Mouse (Mus musculus) activated CD4-positive, CD25-positive, alpha-beta regulatory T cell, adult 4 months (primary cell): ENCODE measurements around the gene Psat1. TPM values are rescaled to one million over a fixed set of nuclear protein-coding genes. Genes with fewer than 3 reads are reported as not detected.

Source experiments
- ATAC-seq: one replicate; pipeline ENCODE4 v1.8.0; 2017
- polyA plus RNA-seq, 2 experiments: library from polyadenylated mRNA; unstranded; fragments of 100-300 nt; shearing (Covaris generic); gene quantifications; one replicate each; pipeline ENCODE4 v1.2.1; 2017

The Psat1 gene
- polyA plus RNA-seq, 2 experiments from 2014 or later = 59.0 to 61.6 TPM

- ATAC-seq = peak; percentile 53
Observed at GRCm38 (mm10) chr19:15924181-15924865, 22.8 kb downstream of the Psat1 start.

- ATAC-seq = no peak
Observed at GRCm38 (mm10) chr19:15923426-15923825, 23.7 kb downstream of the Psat1 start.

- ATAC-seq = no peak
Observed at GRCm38 (mm10) chr19:15919336-15919735, 27.8 kb downstream of the Psat1 start.

- no peak for ATAC-seq
Observed at GRCm38 (mm10) chr19:15918111-15918510, 29.0 kb downstream of the Psat1 start.

GRCm38 (mm10) chr19:15913249-15913997 is 33.7 kb downstream of the Psat1 start:
- no peak for ATAC-seq

GRCm38 (mm10) chr19:15911441-15911840 is 35.7 kb downstream of the Psat1 start:
- no peak for ATAC-seq

GRCm38 (mm10) chr19:15910987-15911386 is 36.1 kb downstream of the Psat1 start:
- ATAC-seq = no peak

- no peak for ATAC-seq
Observed at GRCm38 (mm10) chr19:15910488-15910887, 36.6 kb downstream of the Psat1 start.

GRCm38 (mm10) chr19:15908016-15908415 is 39.1 kb downstream of the Psat1 start:
- no peak for ATAC-seq

- no peak for ATAC-seq
Observed at GRCm38 (mm10) chr19:15904734-15905133, 42.4 kb downstream of the Psat1 start.

GRCm38 (mm10) chr19:15903508-15904480 is 43.3 kb downstream of the Psat1 start:
- no peak for ATAC-seq

GRCm38 (mm10) chr19:15895681-15896080 is 51.5 kb downstream of the Psat1 start:
- ATAC-seq = no peak

- ATAC-seq = no peak
Observed at GRCm38 (mm10) chr19:15892146-15892545, 55.0 kb downstream of the Psat1 start.

GRCm38 (mm10) chr19:15888466-15888865 is 58.7 kb downstream of the Psat1 start:
- no peak for ATAC-seq

GRCm38 (mm10) chr19:15882705-15883426 is 64.3 kb downstream of the Psat1 start:
- ATAC-seq = peak; percentile 80

- ATAC-seq = no peak
Observed at GRCm38 (mm10) chr19:15880731-15881130, 66.4 kb downstream of the Psat1 start.

GRCm38 (mm10) chr19:15879271-15879670 is 67.9 kb downstream of the Psat1 start:
- ATAC-seq = no peak

- no peak for ATAC-seq
Observed at GRCm38 (mm10) chr19:15868865-15869698, 78.1 kb downstream of the Psat1 start.

GRCm38 (mm10) chr19:15866851-15867250 is 80.3 kb downstream of the Psat1 start:
- no peak for ATAC-seq

- no peak for ATAC-seq
Observed at GRCm38 (mm10) chr19:15866126-15866525, 81.0 kb downstream of the Psat1 start.

GRCm38 (mm10) chr19:15865431-15865830 is 81.7 kb downstream of the Psat1 start:
- ATAC-seq = no peak
